Mouse (Mus musculus): ENCODE results near the gene Card11.

Gene Card11

GRCm38 (mm10) chr5:140859730-140860129, 140.7 kb downstream of the Card11 start:
- H3K36me3 ChIP-seq (ENCODE audit: control insufficient read depth, insufficient read depth, low read length, poor library complexity, severe bottlenecking) = no peaks in the 10 kb centered on the region
- no peak for DNase-seq (ENCODE audit: low read depth, low spot score)
- H3K27me3 ChIP-seq (ENCODE audit: control insufficient read depth, insufficient read depth, low read length, poor library complexity, severe bottlenecking) = no peaks in the 10 kb centered on the region

DNA sequence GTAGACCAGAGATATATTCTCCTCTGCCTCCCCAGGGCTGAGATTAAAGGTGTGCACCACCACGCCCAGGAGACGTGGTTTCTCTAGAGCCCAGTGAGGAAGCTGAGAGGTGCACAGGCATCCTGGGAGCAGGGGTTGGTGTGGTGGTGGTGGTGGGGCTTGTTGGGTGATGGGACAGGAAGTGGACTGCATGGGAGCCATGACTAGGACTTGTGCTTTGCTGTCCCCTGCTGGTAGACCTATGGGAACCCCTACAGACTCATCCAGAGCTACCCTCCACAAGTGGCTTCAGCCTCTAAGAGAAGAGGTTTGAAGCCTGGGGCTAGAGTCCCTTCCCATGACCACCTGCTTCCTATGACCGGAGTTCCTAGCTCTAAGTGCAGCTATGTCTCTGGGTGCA, 142.0 kb downstream of the Card11 start:
- no peaks in the 10 kb centered on the region for H3K36me3 ChIP-seq (ENCODE audit: control insufficient read depth, insufficient read depth, low read length, poor library complexity, severe bottlenecking)
- no peaks in the 10 kb centered on the region for H3K27me3 ChIP-seq (ENCODE audit: control insufficient read depth, insufficient read depth, low read length, poor library complexity, severe bottlenecking)
- peak; percentile 42 for DNase-seq (ENCODE audit: low read depth, low spot score)

DNA sequence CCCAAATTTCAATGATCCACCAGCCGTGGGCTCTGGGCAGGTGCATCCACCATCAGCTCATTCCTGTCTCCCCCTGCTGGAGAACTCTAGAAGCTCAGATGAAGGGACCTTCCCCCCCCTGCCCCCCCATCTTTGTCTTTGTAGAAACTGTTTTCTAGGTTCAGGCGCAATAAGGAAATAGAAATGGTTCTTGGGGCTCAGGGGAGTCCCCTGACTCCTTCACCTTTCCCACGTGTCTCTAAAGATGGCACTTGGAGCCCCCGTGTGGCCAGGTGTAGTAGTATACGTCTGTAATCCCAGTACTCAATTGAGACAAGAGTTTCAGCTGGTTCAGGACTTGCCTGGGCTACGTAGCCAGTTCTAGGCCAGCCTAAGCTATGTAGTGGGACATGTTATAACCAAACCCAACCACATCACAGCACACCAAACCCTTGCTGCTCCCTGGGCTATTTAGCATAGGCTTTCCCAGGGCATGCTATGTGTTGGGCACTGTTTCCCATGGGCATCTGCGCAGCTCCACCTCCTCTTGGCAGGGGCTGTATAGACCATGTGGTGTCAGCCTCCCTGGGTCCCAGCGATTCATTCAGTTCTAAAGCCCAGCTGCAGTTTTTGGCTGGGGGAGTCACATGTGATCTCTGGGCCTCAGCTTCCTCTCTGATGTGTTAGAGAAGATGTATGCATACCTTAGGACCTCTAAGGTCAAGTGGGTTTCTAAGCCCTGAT, 142.8 kb downstream of the Card11 start:
- Histone ChIP-seq H3K27me3 (ENCODE audit: control insufficient read depth, insufficient read depth, low read length, poor library complexity, severe bottlenecking) (no peaks in the 10 kb centered on the region), H3K36me3 (ENCODE audit: control insufficient read depth, insufficient read depth, low read length, poor library complexity, severe bottlenecking) (no peaks in the 10 kb centered on the region)
- DNase-seq (ENCODE audit: low read depth, low spot score) = peak; percentile 48

GRCm38 (mm10) chr5:140855909-140856530, 144.4 kb downstream of the Card11 start:
- DNase-seq (ENCODE audit: low read depth, low spot score) = no peak
- H3K27me3 ChIP-seq (ENCODE audit: control insufficient read depth, insufficient read depth, low read length, poor library complexity, severe bottlenecking) = no peaks in the 10 kb centered on the region

GRCm38 (mm10) chr5:140854700-140855099, 145.7 kb downstream of the Card11 start:
- no peaks in the 10 kb centered on the region for H3K27me3 ChIP-seq (ENCODE audit: control insufficient read depth, insufficient read depth, low read length, poor library complexity, severe bottlenecking)
- DNase-seq (ENCODE audit: low read depth, low spot score) = no peak

More at GRCm38 (mm10) chr5:140855909-140856530, 144.4 kb downstream of the Card11 start:
- H3K36me3 ChIP-seq (ENCODE audit: control insufficient read depth, insufficient read depth, low read length, poor library complexity, severe bottlenecking) = no peaks in the 10 kb centered on the region

DNA sequence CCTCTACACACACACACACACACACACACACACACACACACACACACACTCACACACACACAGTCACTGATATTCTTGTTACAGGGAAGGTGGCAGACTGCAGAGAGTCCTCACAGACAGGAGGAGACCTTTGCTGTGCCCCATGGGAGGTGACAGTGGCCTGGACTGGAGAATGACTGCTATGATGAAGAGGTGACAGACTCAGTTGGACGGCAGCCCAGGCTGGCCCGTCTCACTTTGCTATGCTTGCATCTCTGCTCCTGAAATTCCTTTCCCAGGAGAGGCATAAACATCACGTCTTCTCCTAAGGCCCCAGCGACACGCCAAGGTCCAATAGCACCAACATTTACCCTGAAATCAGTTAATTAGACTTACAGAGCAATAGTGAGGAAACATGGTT, 146.7 kb downstream of the Card11 start:
- Histone ChIP-seq H3K36me3 (ENCODE audit: control insufficient read depth, insufficient read depth, low read length, poor library complexity, severe bottlenecking) (no peaks in the 10 kb centered on the region), H3K27me3 (ENCODE audit: control insufficient read depth, insufficient read depth, low read length, poor library complexity, severe bottlenecking) (no peaks in the 10 kb centered on the region)
- no peak for DNase-seq (ENCODE audit: low read depth, low spot score)

More at GRCm38 (mm10) chr5:140854700-140855099, 145.7 kb downstream of the Card11 start:
- H3K36me3 ChIP-seq (ENCODE audit: control insufficient read depth, insufficient read depth, low read length, poor library complexity, severe bottlenecking) = no peaks in the 10 kb centered on the region

DNA sequence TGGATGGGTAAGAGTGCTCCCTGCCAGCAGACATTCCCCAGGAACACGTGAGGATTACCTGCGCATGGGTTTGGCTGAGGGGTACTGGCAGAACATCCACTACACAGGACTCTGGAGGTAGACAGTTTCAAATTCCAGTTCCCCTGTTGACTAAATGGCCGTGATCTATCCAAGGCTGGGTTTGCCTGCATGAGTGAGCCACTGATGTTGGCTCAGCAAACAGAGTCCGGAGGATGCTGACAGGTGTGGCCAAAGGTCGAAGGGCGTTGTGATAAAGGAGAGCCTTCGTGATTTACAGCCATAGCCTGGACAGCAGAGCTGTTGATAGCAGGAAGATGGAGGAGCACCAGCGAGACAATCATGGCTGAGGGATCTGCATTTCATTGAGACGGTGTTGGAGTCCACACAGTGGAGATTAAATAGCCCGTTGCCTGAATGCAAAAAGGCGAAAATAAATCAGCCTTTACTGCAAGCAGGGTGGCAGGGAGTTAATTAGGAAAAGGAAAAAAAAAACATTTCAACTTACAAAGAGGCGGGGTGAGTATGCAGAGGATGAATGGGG, 147.9 kb downstream of the Card11 start:
- DNase-seq (ENCODE audit: low read depth, low spot score) = no peak
- no peaks in the 10 kb centered on the region for H3K27me3 ChIP-seq (ENCODE audit: control insufficient read depth, insufficient read depth, low read length, poor library complexity, severe bottlenecking)
- H3K36me3 ChIP-seq (ENCODE audit: control insufficient read depth, insufficient read depth, low read length, poor library complexity, severe bottlenecking) = no peaks in the 10 kb centered on the region

- peak; percentile 79 for DNase-seq (ENCODE audit: low read depth, low spot score)
- no peaks in the 10 kb centered on the region for H3K36me3 ChIP-seq (ENCODE audit: control insufficient read depth, insufficient read depth, low read length, poor library complexity, severe bottlenecking)
- H3K27me3 ChIP-seq (ENCODE audit: control insufficient read depth, insufficient read depth, low read length, poor library complexity, severe bottlenecking) = no peaks in the 10 kb centered on the region
Observed at GRCm38 (mm10) chr5:140847300-140847729, 153.1 kb downstream of the Card11 start.

DNA sequence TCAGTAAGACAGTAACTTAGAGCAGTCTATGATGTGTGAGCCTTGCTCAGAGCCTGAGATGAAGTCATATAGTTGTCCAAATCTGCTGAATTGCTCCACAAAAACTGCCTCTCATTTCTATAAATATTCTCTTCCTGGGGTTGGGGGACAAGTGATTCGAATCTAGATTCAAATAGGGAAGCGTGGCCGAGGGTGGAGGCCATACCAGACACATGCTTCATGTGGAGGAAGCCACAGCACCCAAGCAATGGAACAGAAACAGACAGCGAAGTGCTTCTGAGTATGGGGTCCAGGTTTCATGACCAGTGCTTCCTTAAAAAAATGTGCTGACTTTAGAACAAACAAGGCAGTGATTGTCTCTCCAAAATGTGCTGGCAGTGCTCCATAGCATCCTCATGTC, 158.4 kb downstream of the Card11 start:
- H3K36me3 ChIP-seq (ENCODE audit: control insufficient read depth, insufficient read depth, low read length, poor library complexity, severe bottlenecking) = no peaks in the 10 kb centered on the region

DNA sequence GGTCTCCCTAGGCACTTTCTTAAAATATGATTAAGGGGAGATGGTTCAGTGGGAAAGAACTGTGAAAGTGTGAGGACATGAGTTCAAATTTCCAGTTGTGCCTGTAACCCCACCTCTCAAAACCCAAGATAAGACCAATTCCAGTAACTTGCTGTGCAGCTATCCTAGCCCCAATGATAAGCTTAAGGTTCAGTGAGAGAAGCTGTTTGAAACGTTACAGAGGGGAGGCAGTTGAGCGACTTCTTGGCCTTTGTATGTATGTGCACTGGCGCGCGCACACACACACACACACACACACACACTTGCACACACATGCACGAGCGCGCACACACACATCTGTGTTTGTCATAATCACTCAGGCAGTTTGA, 169.3 kb downstream of the Card11 start:
- Histone ChIP-seq H3K36me3 (ENCODE audit: control insufficient read depth, insufficient read depth, low read length, poor library complexity, severe bottlenecking) (no peaks in the 10 kb centered on the region), H3K27me3 (ENCODE audit: control insufficient read depth, insufficient read depth, low read length, poor library complexity, severe bottlenecking) (no peaks in the 10 kb centered on the region)
- peak; percentile 8 for DNase-seq (ENCODE audit: low read depth, low spot score)

More for the DNA sequence above, 158.4 kb downstream of the Card11 start:
- DNase-seq (ENCODE audit: low read depth, low spot score) = no peak
- H3K27me3 ChIP-seq (ENCODE audit: control insufficient read depth, insufficient read depth, low read length, poor library complexity, severe bottlenecking) = no peaks in the 10 kb centered on the region

DNA sequence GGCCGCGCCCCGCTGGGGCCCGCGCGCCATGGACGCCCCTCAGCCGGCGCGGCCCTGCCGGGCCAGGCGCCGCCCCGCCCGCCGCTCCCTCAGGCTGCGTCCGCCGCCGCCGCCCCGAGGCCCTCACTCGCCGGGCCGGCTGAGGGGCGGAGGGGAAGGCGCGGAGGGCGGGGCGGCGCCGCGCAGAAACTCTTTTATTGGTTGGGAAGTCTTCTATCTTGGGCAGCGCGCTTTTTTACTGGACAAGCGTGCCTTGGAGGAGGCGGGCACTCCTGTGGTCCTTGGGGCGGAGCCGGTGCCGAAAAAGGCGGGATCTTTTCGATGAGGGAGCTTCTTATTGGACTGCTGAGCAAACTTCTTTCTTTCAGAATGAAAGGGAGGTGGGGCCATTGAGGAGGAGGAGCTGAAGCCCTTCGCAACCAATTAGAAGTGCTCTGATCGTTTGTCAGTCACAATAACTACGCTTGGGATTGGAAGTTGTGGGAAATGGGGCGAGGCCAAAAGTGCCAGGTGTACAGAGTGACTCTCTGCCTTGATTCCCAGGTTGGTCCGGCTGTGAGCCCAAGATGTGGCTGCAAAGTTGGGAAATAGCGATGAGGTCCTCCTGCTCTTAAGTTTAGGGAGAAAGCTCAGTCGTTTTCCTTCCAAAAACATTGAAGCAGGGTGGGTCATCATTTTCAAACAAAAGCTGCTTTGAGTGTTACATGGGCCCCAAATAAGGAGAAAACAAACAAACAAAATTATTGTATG, 169.9 kb downstream of the Card11 start, which contains the start of gene Gna12:
TSS of gene Gna12 (minus strand) at position 118 of the 750 bp plus-strand sequence.
- H3K36me3 ChIP-seq (ENCODE audit: control insufficient read depth, insufficient read depth, low read length, poor library complexity, severe bottlenecking) = no peaks in the 10 kb centered on the region
- peak; percentile 99 for DNase-seq (ENCODE audit: low read depth, low spot score)
- no peaks in the 10 kb centered on the region for H3K27me3 ChIP-seq (ENCODE audit: control insufficient read depth, insufficient read depth, low read length, poor library complexity, severe bottlenecking)

DNA sequence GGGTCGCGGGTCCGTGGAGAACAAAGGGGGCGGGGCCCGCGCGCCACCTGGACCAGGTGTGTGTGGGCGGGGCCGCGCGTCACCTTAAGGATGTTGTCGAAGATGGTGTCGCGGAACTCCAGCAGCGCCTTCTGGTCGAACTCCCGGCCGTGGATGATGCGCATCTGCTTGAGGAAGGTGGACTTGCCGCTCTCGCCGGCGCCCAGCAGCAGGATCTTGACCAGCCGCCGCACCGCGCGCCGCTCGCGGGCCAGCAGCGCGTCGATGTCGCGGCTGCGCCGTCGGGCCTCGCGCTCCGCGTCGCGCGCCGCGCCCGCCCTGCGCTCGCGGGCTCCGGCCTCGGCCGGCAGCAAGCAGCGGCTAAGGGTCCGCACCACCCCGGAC, 170.5 kb downstream of the Card11 start:
- DNase-seq (ENCODE audit: low read depth, low spot score) = peak; percentile 66
- Histone ChIP-seq H3K36me3 (ENCODE audit: control insufficient read depth, insufficient read depth, low read length, poor library complexity, severe bottlenecking) (no peaks in the 10 kb centered on the region), H3K27me3 (ENCODE audit: control insufficient read depth, insufficient read depth, low read length, poor library complexity, severe bottlenecking) (no peaks in the 10 kb centered on the region)

GRCm38 (mm10) chr5:140829081-140829910, 171.1 kb downstream of the Card11 start:
- no peaks in the 10 kb centered on the region for H3K27me3 ChIP-seq (ENCODE audit: control insufficient read depth, insufficient read depth, low read length, poor library complexity, severe bottlenecking)
- H3K36me3 ChIP-seq (ENCODE audit: control insufficient read depth, insufficient read depth, low read length, poor library complexity, severe bottlenecking) = no peaks in the 10 kb centered on the region
- no peak for DNase-seq (ENCODE audit: low read depth, low spot score)

- no peak for DNase-seq (ENCODE audit: low read depth, low spot score)
- no peaks in the 10 kb centered on the region for H3K36me3 ChIP-seq (ENCODE audit: control insufficient read depth, insufficient read depth, low read length, poor library complexity, severe bottlenecking)
- no peaks in the 10 kb centered on the region for H3K27me3 ChIP-seq (ENCODE audit: control insufficient read depth, insufficient read depth, low read length, poor library complexity, severe bottlenecking)
Observed at GRCm38 (mm10) chr5:140828363-140828762, 172.0 kb downstream of the Card11 start.

Measured in splenic B cell, adult 2 months (primary cell).